Mouse (Mus musculus) CD4-positive naive resting alpha-beta T cell, adult 76 days (primary cell): Measurements from ENCODE around the gene Kremen1. TPM values are rescaled to one million over a fixed set of nuclear protein-coding genes. Genes with fewer than 3 reads are reported as not detected.

Source experiments
- total RNA-seq: library from RNA; stranded (reverse); gene quantifications from one replicate; pipeline ENCODE4 v1.2.4, GENCODE M21; 2023

The Kremen1 gene
- total RNA-seq = 51.6 TPM

DNA sequence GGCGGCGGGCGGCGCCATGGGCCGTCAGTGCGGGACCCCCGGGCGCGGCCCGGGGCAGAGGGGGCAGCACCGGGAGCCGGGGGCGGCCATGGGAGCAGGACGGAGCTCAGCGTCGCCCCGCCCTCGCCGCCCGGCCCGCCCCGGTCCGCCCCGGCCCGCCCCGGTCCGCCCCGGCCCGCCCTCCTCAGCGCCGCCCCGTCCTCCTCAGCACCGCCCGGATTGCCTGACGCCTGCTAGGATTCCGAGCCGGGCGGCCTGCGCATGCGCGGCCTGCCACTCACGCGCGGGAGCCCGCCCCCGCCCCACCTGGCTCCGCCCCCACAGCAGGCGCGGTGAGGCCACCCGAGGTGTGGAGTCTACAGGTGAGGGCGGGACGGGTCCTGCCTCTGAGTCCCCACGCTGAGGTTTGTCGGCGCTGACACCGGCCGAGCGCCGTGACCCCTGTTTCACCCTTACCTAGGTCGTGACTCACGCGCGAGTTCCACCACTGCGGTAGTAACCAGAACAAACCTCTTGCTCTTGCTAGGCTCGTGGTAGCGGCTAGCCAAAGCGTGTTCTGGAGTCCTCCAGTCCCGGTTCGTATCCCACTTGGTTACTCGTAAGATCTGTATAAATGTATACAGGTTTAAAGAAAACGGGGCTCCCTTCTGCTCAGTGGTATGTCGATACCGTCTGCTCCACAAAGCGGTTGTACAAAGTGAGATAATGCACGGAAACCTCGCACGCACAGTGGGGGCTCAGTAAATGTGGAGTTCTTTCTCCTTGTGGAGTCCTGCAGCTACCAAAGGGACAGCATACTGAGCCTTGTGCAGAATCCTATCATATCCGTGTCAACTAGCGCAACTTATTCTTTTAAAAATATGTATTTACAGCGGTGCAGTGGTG, at the start of gene Kremen1:
TSS of gene Kremen1 (minus strand) at position 51 of the 885 bp plus-strand sequence.

GRCm38 (mm10) chr11:5151680-5152337, 109.5 kb downstream of the Kremen1 start, which contains the start of gene Emid1:
TSS of gene Emid1 (minus strand) at chr11:5152257.

Other genes with a start within 250 kb of the Kremen1 start
- gene Rasl10a, start 203.4 kb downstream of the Kremen1 start, total RNA-seq = not detected
- 0.97 TPM for gene Gas2l1, start 196.2 kb downstream of the Kremen1 start, total RNA-seq
- 5.1 TPM for gene Rhbdd3, start 162.6 kb downstream of the Kremen1 start, total RNA-seq
- gene Ewsr1, start 162.3 kb downstream of the Kremen1 start, total RNA-seq = 700 TPM
- gene Emid1, start 109.3 kb downstream of the Kremen1 start, total RNA-seq = 4.6 TPM
- gene Znrf3, start 183.3 kb upstream of the Kremen1 start, total RNA-seq = 73.2 TPM